Mouse (Mus musculus) embryonic fibroblast, embryonic 13.5 days (primary cell): ENCODE measurements around the gene Gm1123. TPM values are rescaled to one million over a fixed set of nuclear protein-coding genes. Genes with fewer than 3 reads are reported as not detected.

Experiments
- H3K27ac ChIP-seq: 2 replicates; pipeline ENCODE4 v1.5.1; 2012; ENCODE audit warnings: low read length, control low read depth, inconsistent platforms; ENCODE audit not compliant: insufficient read depth
- H3K4me1 ChIP-seq: 2 replicates; pipeline ENCODE4 v1.6.1; 2011; ENCODE audit warnings: low read length; ENCODE audit not compliant: control insufficient read depth, insufficient read depth
- H3K4me3 ChIP-seq: 2 replicates; pipeline ENCODE4 v1.5.1; 2011; ENCODE audit warnings: mild to moderate bottlenecking, control low read depth, low read length; ENCODE audit not compliant: insufficient read depth
- CTCF ChIP-seq: IDR thresholded peaks from 2 replicates; pipeline ENCODE4 v1.5.1; 2011; ENCODE audit warnings: mild to moderate bottlenecking, control low read depth, low read length, moderate library complexity, borderline replicate concordance; ENCODE audit not compliant: insufficient read depth
- POLR2A ChIP-seq: IDR thresholded peaks from 2 replicates; pipeline ENCODE4 v1.6.1; 2011; ENCODE audit warnings: low read depth, mild to moderate bottlenecking, control low read depth, low read length, moderate library complexity
- polyA plus RNA-seq: library from polyadenylated mRNA; stranded (reverse); fragments of >200 nt; gene quantifications from 2 replicates; pipeline ENCODE4 v1.2.4, GENCODE M21; 2011; ENCODE audit warnings: low read depth; ENCODE audit not compliant: missing spikeins, insufficient read length

Gene Gm1123
- polyA plus RNA-seq, 1 experiment = not detected

- H3K4me1 ChIP-seq = peaks cover 4% of the 10 kb centered on the region; the same call in 1 of the 2 replicates
- no peak for TF ChIP-seq CTCF
- no peak for TF ChIP-seq POLR2A
- no peak overlapping the region for H3K27ac ChIP-seq
- no peak overlapping the region for H3K4me3 ChIP-seq
Measured at GRCm38 (mm10) chr9:99048724-99049250, 13.3 kb upstream of the Gm1123 start.

GRCm38 (mm10) chr9:99044761-99045160 is 9.2 kb upstream of the Gm1123 start:
- TF ChIP-seq POLR2A (no peak), CTCF (no peak)
- Histone ChIP-seq H3K4me1 (peaks cover 4% of the 10 kb centered on the region; the same call in 1 of the 2 replicates), H3K4me3 (no peak overlapping the region), H3K27ac (no peak overlapping the region)

GRCm38 (mm10) chr9:99042641-99043040 is 7.1 kb upstream of the Gm1123 start:
- no peak overlapping the region for H3K27ac ChIP-seq
- TF ChIP-seq POLR2A (no peak), CTCF (no peak)

GRCm38 (mm10) chr9:99041994-99042393 is 6.5 kb upstream of the Gm1123 start:
- Histone ChIP-seq H3K27ac (no peak overlapping the region), H3K4me3 (no peak overlapping the region), H3K4me1 (no peaks in the 10 kb centered on the region)
- TF ChIP-seq CTCF = no peak
- no peak for TF ChIP-seq POLR2A

More at GRCm38 (mm10) chr9:99042641-99043040, 7.1 kb upstream of the Gm1123 start:
- peaks cover 2% of the 10 kb centered on the region; the same call in 1 of the 2 replicates for H3K4me1 ChIP-seq
- no peak overlapping the region for H3K4me3 ChIP-seq

- H3K27ac ChIP-seq = no peak overlapping the region
- no peaks in the 10 kb centered on the region for H3K4me1 ChIP-seq
- no peak for TF ChIP-seq CTCF
- no peak for TF ChIP-seq POLR2A
- H3K4me3 ChIP-seq = no peak overlapping the region
Measured at GRCm38 (mm10) chr9:99034111-99034510, 1.4 kb downstream of the Gm1123 start.

GRCm38 (mm10) chr9:99032031-99032430 is 3.5 kb downstream of the Gm1123 start:
- H3K27ac ChIP-seq = no peak overlapping the region
- no peak overlapping the region for H3K4me3 ChIP-seq
- H3K4me1 ChIP-seq = no peaks in the 10 kb centered on the region
- no peak for TF ChIP-seq POLR2A

GRCm38 (mm10) chr9:99021751-99022150 is 13.8 kb downstream of the Gm1123 start:
- no peak overlapping the region for H3K27ac ChIP-seq
- no peak overlapping the region for H3K4me3 ChIP-seq
- H3K4me1 ChIP-seq = no peaks in the 10 kb centered on the region
- TF ChIP-seq POLR2A (no peak), CTCF (no peak)

GRCm38 (mm10) chr9:99021166-99021565 is 14.3 kb downstream of the Gm1123 start:
- no peak overlapping the region for H3K4me3 ChIP-seq
- H3K4me1 ChIP-seq = no peaks in the 10 kb centered on the region
- H3K27ac ChIP-seq = no peak overlapping the region
- TF ChIP-seq CTCF = no peak
- no peak for TF ChIP-seq POLR2A

- Histone ChIP-seq H3K4me3 (no peak overlapping the region), H3K27ac (no peak overlapping the region), H3K4me1 (no peaks in the 10 kb centered on the region)
- TF ChIP-seq CTCF (no peak), POLR2A (no peak)
Measured at GRCm38 (mm10) chr9:99017679-99018078, 17.8 kb downstream of the Gm1123 start.

GRCm38 (mm10) chr9:99016759-99017158 is 18.8 kb downstream of the Gm1123 start:
- TF ChIP-seq CTCF (no peak), POLR2A (no peak)
- Histone ChIP-seq H3K4me3 (no peak overlapping the region), H3K4me1 (no peaks in the 10 kb centered on the region), H3K27ac (no peak overlapping the region)
